Mouse (Mus musculus) kidney, adult 2 months (tissue): ENCODE measurements around the gene Rrp15. TPM values are rescaled to one million over a fixed set of nuclear protein-coding genes. Genes with fewer than 3 reads are reported as not detected.

Experiments used
- DNase-seq: peaks from one replicate; pipeline ENCODE4 v3.0.0; 2021
- H3K27ac ChIP-seq: fragments of 200-500 bp; 2 replicates; pipeline ENCODE4 v1.5.1; 2012; ENCODE audit warnings: low read depth, low read length, control low read depth, inconsistent platforms; ENCODE audit not compliant: insufficient read depth
- H3K27me3 ChIP-seq: fragments of 200-500 bp; replicated peaks from 2 replicates; pipeline ENCODE4 v1.6.1; 2012; ENCODE audit warnings: mild to moderate bottlenecking, moderate library complexity, low read length, inconsistent platforms; ENCODE audit not compliant: control insufficient read depth, insufficient read depth
- H3K36me3 ChIP-seq: fragments of 200-500 bp; 2 replicates; pipeline ENCODE4 v1.6.1; 2012; ENCODE audit warnings: mild to moderate bottlenecking, moderate library complexity, low read length, inconsistent platforms; ENCODE audit not compliant: control insufficient read depth, insufficient read depth
- H3K4me1 ChIP-seq: fragments of 200-500 bp; 2 replicates; pipeline ENCODE4 v1.6.1; 2011; ENCODE audit warnings: low read length; ENCODE audit not compliant: control insufficient read depth, insufficient read depth
- H3K4me3 ChIP-seq: fragments of 200-500 bp; 2 replicates; pipeline ENCODE4 v1.5.1; 2011; ENCODE audit warnings: mild to moderate bottlenecking, low read depth, low read length, control low read depth; ENCODE audit not compliant: insufficient read depth
- CTCF ChIP-seq: fragments of 200-500 bp; conservative IDR thresholded peaks from 2 replicates; pipeline ENCODE4 v1.5.1; 2011; ENCODE audit warnings: low read depth, mild to moderate bottlenecking, control low read depth, low read length, moderate library complexity, mixed read lengths; ENCODE audit not compliant: insufficient read depth, insufficient read length
- POLR2A ChIP-seq: fragments of 200-500 bp; IDR thresholded peaks from one replicate; pipeline ENCODE4 v1.6.1; 2011; ENCODE audit warnings: low read depth, low read length, control low read depth
- WGBS: fragments of 180-500 bp; shearing (Covaris S2); methylation state at CpG from one replicate; pipeline ENCODE4 v1.1.7; 2018; 5-methylcytosine and 5-hydroxymethylcytosine counted together
- polyA plus RNA-seq: library from polyadenylated mRNA; depleted of rRNA; stranded (reverse); fragments of >200 nt; gene quantifications from 2 replicates; pipeline ENCODE4 v1.2.3, GENCODE M21; 2012

The Rrp15 gene
- polyA plus RNA-seq, 1 experiment: 4.5 TPM

GRCm38 (mm10) chr1:186702391-186703255 is 46.5 kb downstream of the Rrp15 start:
- 0 out of 2 replicates have a peak, but pooled peaks cover 1% of the 10 kb centered on the region for H3K27me3 ChIP-seq
- 22% methylated on average over 15 of the region's 15 CpGs for WGBS
- TF ChIP-seq POLR2A (no peak), CTCF (no peak)

GRCm38 (mm10) chr1:186701206-186701905 is 47.8 kb downstream of the Rrp15 start:
- H3K4me1 ChIP-seq: 0 out of 2 replicates have a peak, but pooled peaks cover 3% of the 10 kb centered on the region
- H3K27ac ChIP-seq: no peak overlapping the region
- 66% methylated on average over 8 of the region's 8 CpGs for WGBS
- no peak overlapping the region for H3K4me3 ChIP-seq
- 0 out of 2 replicates have a peak, but pooled peaks cover 1% of the 10 kb centered on the region for H3K27me3 ChIP-seq
- TF ChIP-seq CTCF (no peak), POLR2A (no peak)
- no peaks in the 10 kb centered on the region for H3K36me3 ChIP-seq
- no peak for DNase-seq

More at GRCm38 (mm10) chr1:186702391-186703255, 46.5 kb downstream of the Rrp15 start:
- 0 out of 2 replicates have a peak, but pooled peaks cover 3% of the 10 kb centered on the region for H3K4me1 ChIP-seq
- H3K27ac ChIP-seq: no peak overlapping the region
- no peaks in the 10 kb centered on the region for H3K36me3 ChIP-seq
- no peak overlapping the region for H3K4me3 ChIP-seq
- DNase-seq: no peak

DNA sequence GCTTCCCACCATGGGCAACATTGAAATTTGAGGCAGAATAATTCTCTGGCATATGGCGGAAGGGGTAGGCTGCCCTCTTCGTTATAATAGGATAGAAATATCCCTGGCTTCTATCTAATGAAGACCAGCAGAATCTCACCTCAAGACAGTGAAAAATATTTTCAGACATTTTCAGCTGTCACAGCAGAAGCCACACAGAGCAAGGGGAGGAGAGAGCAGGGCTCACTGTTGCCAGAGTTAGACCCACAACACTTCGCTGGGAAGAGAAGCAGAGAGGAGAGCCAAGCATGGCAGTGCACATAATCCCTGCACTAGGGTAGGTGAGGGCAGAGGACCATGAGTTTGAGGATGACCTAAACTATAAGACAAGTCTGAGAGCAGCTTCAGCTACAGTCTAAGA is 48.7 kb downstream of the Rrp15 start:
- Histone ChIP-seq H3K27ac (no peak overlapping the region), H3K4me3 (no peak overlapping the region), H3K36me3 (no peaks in the 10 kb centered on the region), H3K4me1 (0 out of 2 replicates have a peak, but pooled peaks cover 3% of the 10 kb centered on the region), H3K27me3 (0 out of 2 replicates have a peak, but pooled peaks cover 1% of the 10 kb centered on the region)
- 92% methylated on average over 3 of the region's 3 CpGs for WGBS
- DNase-seq: no peak
- no peak for TF ChIP-seq POLR2A

GRCm38 (mm10) chr1:186698583-186699338 is 50.4 kb downstream of the Rrp15 start:
- H3K27ac ChIP-seq: no peak overlapping the region
- no peaks in the 10 kb centered on the region for H3K4me1 ChIP-seq
- no peaks in the 10 kb centered on the region for H3K27me3 ChIP-seq
- no peaks in the 10 kb centered on the region for H3K36me3 ChIP-seq
- 71% methylated on average over 15 of the region's 15 CpGs for WGBS
- peak; percentile 47 for TF ChIP-seq CTCF
- no peak for TF ChIP-seq POLR2A
- peak; percentile 32 for DNase-seq
- H3K4me3 ChIP-seq: no peak overlapping the region

- no peak for DNase-seq
- Histone ChIP-seq H3K4me3 (no peak overlapping the region), H3K36me3 (no peaks in the 10 kb centered on the region), H3K4me1 (no peaks in the 10 kb centered on the region), H3K27ac (no peak overlapping the region), H3K27me3 (no peaks in the 10 kb centered on the region)
- no peak for TF ChIP-seq POLR2A
- TF ChIP-seq CTCF: no peak
- WGBS: 90% methylated on average over 9 of the region's 9 CpGs
These were observed 52.9 kb downstream of the Rrp15 start for GRCm38 (mm10) chr1:186696231-186696630.

DNA sequence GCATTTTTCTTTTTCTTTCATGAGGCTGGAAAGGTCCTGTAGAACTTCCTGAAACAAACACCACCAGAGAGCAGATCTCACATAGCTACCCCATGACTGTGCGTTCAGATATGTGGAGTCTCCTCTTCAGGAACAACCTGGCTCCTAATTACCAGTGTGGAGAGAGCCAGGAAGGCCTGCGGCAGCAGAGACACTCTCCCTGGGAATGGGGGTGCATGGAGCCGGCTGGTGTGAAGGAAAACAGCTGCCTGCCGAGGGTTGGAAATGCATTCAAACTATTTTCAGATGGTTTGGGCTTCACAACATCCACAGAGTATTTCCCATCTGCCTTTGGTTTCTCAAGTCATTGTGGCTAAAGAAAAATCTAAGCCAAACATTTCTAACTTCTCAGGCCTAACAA is 53.8 kb downstream of the Rrp15 start:
- 55% methylated on average over 4 of the region's 4 CpGs for WGBS
- TF ChIP-seq CTCF: no peak
- no peak for TF ChIP-seq POLR2A
- Histone ChIP-seq H3K4me3 (no peak overlapping the region), H3K27me3 (no peaks in the 10 kb centered on the region), H3K27ac (no peak overlapping the region; the same call in 1 of the 2 replicates), H3K4me1 (no peaks in the 10 kb centered on the region), H3K36me3 (no peaks in the 10 kb centered on the region)
- DNase-seq: no peak
